Mouse (Mus musculus) retina, postnatal 1 day (tissue): ENCODE measurements around the gene Il6ra.
"Not testable (repeated sequence)": the region's sequence is repeated elsewhere in the genome, so short reads cannot be mapped to it uniquely, and the experiment has no call there.

Experiments used
- DNase-seq: peaks from one replicate; pipeline ENCODE4 v3.0.0-alpha.2; 2012

The Il6ra gene

GRCm38 (mm10) chr3:89875021-89875420 lies 38.0 kb downstream of the Il6ra start:
- DNase-seq, result no peak

- no peak for DNase-seq
Measured at GRCm38 (mm10) chr3:89874076-89874475, 38.9 kb downstream of the Il6ra start.

- DNase-seq, result no peak
Measured at GRCm38 (mm10) chr3:89872684-89873083, 40.3 kb downstream of the Il6ra start.

- DNase-seq, result no peak
Measured at GRCm38 (mm10) chr3:89872209-89872608, 40.8 kb downstream of the Il6ra start.

- DNase-seq, result no peak
Measured at GRCm38 (mm10) chr3:89871339-89871914, 41.6 kb downstream of the Il6ra start.

- no peak for DNase-seq
Measured at GRCm38 (mm10) chr3:89870472-89871271, 42.3 kb downstream of the Il6ra start.

GRCm38 (mm10) chr3:89869556-89869955 lies 43.4 kb downstream of the Il6ra start:
- no peak for DNase-seq

GRCm38 (mm10) chr3:89868956-89869355 lies 44.0 kb downstream of the Il6ra start:
- no peak for DNase-seq

- DNase-seq, result peak; percentile 53
Measured at GRCm38 (mm10) chr3:89868357-89868756, 44.6 kb downstream of the Il6ra start.

- DNase-seq, result peak; percentile 49
Measured at GRCm38 (mm10) chr3:89867651-89868050, 45.3 kb downstream of the Il6ra start.

GRCm38 (mm10) chr3:89865764-89866163 lies 47.2 kb downstream of the Il6ra start:
- no peak for DNase-seq

GRCm38 (mm10) chr3:89865020-89865419 lies 48.0 kb downstream of the Il6ra start:
- peak; percentile 6 for DNase-seq

GRCm38 (mm10) chr3:89863716-89864509 lies 49.1 kb downstream of the Il6ra start:
- no peak for DNase-seq

GRCm38 (mm10) chr3:89863276-89863675 lies 49.7 kb downstream of the Il6ra start:
- DNase-seq, result not testable (repeated sequence)

GRCm38 (mm10) chr3:89862182-89862761 lies 50.7 kb downstream of the Il6ra start:
- DNase-seq, result no peak

- peak; percentile 69 for DNase-seq
Measured at GRCm38 (mm10) chr3:89861070-89861469, 51.9 kb downstream of the Il6ra start.

GRCm38 (mm10) chr3:89860343-89860742 lies 52.7 kb downstream of the Il6ra start:
- no peak for DNase-seq

- DNase-seq, result no peak
Measured at GRCm38 (mm10) chr3:89859936-89860335, 53.1 kb downstream of the Il6ra start.

- DNase-seq, result no peak
Measured at GRCm38 (mm10) chr3:89858888-89859287, 54.1 kb downstream of the Il6ra start.

- peak; percentile 84 for DNase-seq
Measured at GRCm38 (mm10) chr3:89858123-89858522, 54.9 kb downstream of the Il6ra start.

GRCm38 (mm10) chr3:89857353-89857752 lies 55.6 kb downstream of the Il6ra start:
- peak; percentile 30 for DNase-seq

- peak; percentile 34 for DNase-seq
Measured at GRCm38 (mm10) chr3:89853752-89854151, 59.2 kb downstream of the Il6ra start.

- no peak for DNase-seq
Measured at GRCm38 (mm10) chr3:89848083-89848482, 64.9 kb downstream of the Il6ra start.
